Mouse (Mus musculus): ENCODE results near the gene Ipcef1. TPM values are rescaled to one million over a fixed set of nuclear protein-coding genes. Genes with fewer than 3 reads are reported as not detected.

The Ipcef1 gene
- polyA plus RNA-seq, 1 experiment from 2014 or later, result 0.69 TPM

GRCm38 (mm10) chr10:6936671-6937425 is 115.4 kb downstream of the Ipcef1 start:
- H3K4me3 ChIP-seq, result no peak overlapping the region
- H3K36me3 ChIP-seq, result no peaks in the 10 kb centered on the region
- no peaks in the 10 kb centered on the region for H3K27me3 ChIP-seq
- H3K4me2 ChIP-seq, result no peak overlapping the region
- no peak overlapping the region for H3K9ac ChIP-seq
- WGBS, result 81% methylated on average over 4 of the region's 4 CpGs
- ATAC-seq (ENCODE audit: low FRiP score), result no peak
- H3K27ac ChIP-seq, result no peak overlapping the region
- H3K4me1 ChIP-seq (replicated peaks), result no peaks in the 10 kb centered on the region
- H3K9me3 ChIP-seq, result no peaks in the 10 kb centered on the region

GRCm38 (mm10) chr10:6934776-6935175 is 117.5 kb downstream of the Ipcef1 start:
- no peak overlapping the region for H3K27ac ChIP-seq
- H3K4me2 ChIP-seq, result no peak overlapping the region
- no peak for ATAC-seq (ENCODE audit: low FRiP score)

GRCm38 (mm10) chr10:6930889-6931288 is 121.4 kb downstream of the Ipcef1 start:
- Histone ChIP-seq H3K27ac (no peak overlapping the region), H3K9me3 (no peaks in the 10 kb centered on the region), H3K4me3 (no peak overlapping the region), H3K9ac (no peak overlapping the region), H3K27me3 (no peaks in the 10 kb centered on the region), H3K4me1 (replicated peaks) (no peaks in the 10 kb centered on the region), H3K36me3 (no peaks in the 10 kb centered on the region), H3K4me2 (no peak overlapping the region)
- no peak for ATAC-seq (ENCODE audit: low FRiP score)
- 72% methylated on average over 2 of the region's 2 CpGs for WGBS

More at GRCm38 (mm10) chr10:6934776-6935175, 117.5 kb downstream of the Ipcef1 start:
- Histone ChIP-seq H3K9me3 (no peaks in the 10 kb centered on the region), H3K4me3 (no peak overlapping the region), H3K9ac (no peak overlapping the region), H3K4me1 (replicated peaks) (no peaks in the 10 kb centered on the region), H3K27me3 (no peaks in the 10 kb centered on the region), H3K36me3 (no peaks in the 10 kb centered on the region)
- 65% methylated on average over 3 of the region's 3 CpGs for WGBS

GRCm38 (mm10) chr10:6930398-6930797 is 121.9 kb downstream of the Ipcef1 start:
- H3K4me2 ChIP-seq, result no peak overlapping the region
- whole genome bisulfite sequencing, result 85% methylated on average over 1 of the region's 1 CpGs
- H3K9me3 ChIP-seq, result no peaks in the 10 kb centered on the region
- H3K27me3 ChIP-seq, result no peaks in the 10 kb centered on the region
- no peaks in the 10 kb centered on the region for H3K4me1 ChIP-seq (replicated peaks)
- H3K9ac ChIP-seq, result no peak overlapping the region
- ATAC-seq (ENCODE audit: low FRiP score), result no peak
- no peaks in the 10 kb centered on the region for H3K36me3 ChIP-seq
- H3K27ac ChIP-seq, result no peak overlapping the region
- H3K4me3 ChIP-seq, result no peak overlapping the region

GRCm38 (mm10) chr10:6928905-6929304 is 123.4 kb downstream of the Ipcef1 start:
- H3K36me3 ChIP-seq, result no peaks in the 10 kb centered on the region
- no peaks in the 10 kb centered on the region for H3K27me3 ChIP-seq
- no peak overlapping the region for H3K27ac ChIP-seq
- no peaks in the 10 kb centered on the region for H3K4me1 ChIP-seq (replicated peaks)
- no peak overlapping the region for H3K4me2 ChIP-seq
- H3K9ac ChIP-seq, result no peak overlapping the region
- no peak for ATAC-seq (ENCODE audit: low FRiP score)
- no peaks in the 10 kb centered on the region for H3K9me3 ChIP-seq
- WGBS, result 54% methylated on average over 1 of the region's 1 CpGs
- no peak overlapping the region for H3K4me3 ChIP-seq

GRCm38 (mm10) chr10:6927600-6928223 is 124.6 kb downstream of the Ipcef1 start:
- no peak for ATAC-seq (ENCODE audit: low FRiP score)
- H3K4me1 ChIP-seq (replicated peaks), result no peaks in the 10 kb centered on the region
- no peak overlapping the region for H3K4me3 ChIP-seq
- H3K27me3 ChIP-seq, result no peaks in the 10 kb centered on the region
- H3K27ac ChIP-seq, result no peak overlapping the region
- H3K9ac ChIP-seq, result no peak overlapping the region
- H3K9me3 ChIP-seq, result no peaks in the 10 kb centered on the region
- no peak overlapping the region for H3K4me2 ChIP-seq
- 85% methylated on average over 4 of the region's 4 CpGs for WGBS
- H3K36me3 ChIP-seq, result no peaks in the 10 kb centered on the region

- Histone ChIP-seq H3K27ac (no peak overlapping the region), H3K9me3 (no peaks in the 10 kb centered on the region), H3K9ac (no peak overlapping the region), H3K36me3 (no peaks in the 10 kb centered on the region), H3K27me3 (no peaks in the 10 kb centered on the region), H3K4me3 (no peak overlapping the region), H3K4me2 (no peak overlapping the region), H3K4me1 (replicated peaks) (no peaks in the 10 kb centered on the region)
- WGBS, result 86% methylated on average over 2 of the region's 2 CpGs
- no peak for ATAC-seq (ENCODE audit: low FRiP score)
Measured at GRCm38 (mm10) chr10:6926724-6927123, 125.6 kb downstream of the Ipcef1 start.

- H3K9ac ChIP-seq, result no peak overlapping the region
- H3K9me3 ChIP-seq, result no peaks in the 10 kb centered on the region
- H3K4me1 ChIP-seq (replicated peaks), result peaks cover 11% of the 10 kb centered on the region
- peak overlapping the region; percentile 6 for H3K4me2 ChIP-seq
- no peak overlapping the region for H3K4me3 ChIP-seq
- H3K27ac ChIP-seq, result peak overlapping the region; percentile 69
- ATAC-seq (ENCODE audit: low FRiP score), result peak; percentile 85
- 10% methylated on average over 6 of the region's 6 CpGs for WGBS
- H3K36me3 ChIP-seq, result no peaks in the 10 kb centered on the region
- H3K27me3 ChIP-seq, result no peaks in the 10 kb centered on the region
Measured at GRCm38 (mm10) chr10:6916545-6917257, 135.6 kb downstream of the Ipcef1 start.

GRCm38 (mm10) chr10:6915991-6916390 is 136.3 kb downstream of the Ipcef1 start:
- Histone ChIP-seq H3K4me3 (no peak overlapping the region), H3K9me3 (no peaks in the 10 kb centered on the region), H3K36me3 (no peaks in the 10 kb centered on the region), H3K27me3 (no peaks in the 10 kb centered on the region), H3K27ac (0 out of 2 replicates have a peak overlapping the region, but pooled peaks have one; percentile 25), H3K4me1 (replicated peaks) (peaks cover 11% of the 10 kb centered on the region), H3K9ac (no peak overlapping the region), H3K4me2 (no peak overlapping the region)
- WGBS, result 46% methylated on average over 1 of the region's 1 CpGs
- no peak for ATAC-seq (ENCODE audit: low FRiP score)

GRCm38 (mm10) chr10:6909763-6910162 is 142.5 kb downstream of the Ipcef1 start:
- H3K27me3 ChIP-seq, result no peaks in the 10 kb centered on the region
- no peaks in the 10 kb centered on the region for H3K4me1 ChIP-seq (replicated peaks)
- no peaks in the 10 kb centered on the region for H3K9me3 ChIP-seq
- H3K27ac ChIP-seq, result no peak overlapping the region
- no peak overlapping the region for H3K9ac ChIP-seq
- ATAC-seq (ENCODE audit: low FRiP score), result no peak
- no peaks in the 10 kb centered on the region for H3K36me3 ChIP-seq
- 54% methylated on average over 2 of the region's 2 CpGs for WGBS
- no peak overlapping the region for H3K4me2 ChIP-seq
- H3K4me3 ChIP-seq, result no peak overlapping the region

- no peak overlapping the region for H3K4me3 ChIP-seq
- H3K4me2 ChIP-seq, result no peak overlapping the region
- WGBS, result 91% methylated on average over 3 of the region's 3 CpGs
- no peaks in the 10 kb centered on the region for H3K27me3 ChIP-seq
- H3K9ac ChIP-seq, result no peak overlapping the region
- no peaks in the 10 kb centered on the region for H3K36me3 ChIP-seq
- H3K4me1 ChIP-seq (replicated peaks), result no peaks in the 10 kb centered on the region
- no peak for ATAC-seq (ENCODE audit: low FRiP score)
- no peak overlapping the region for H3K27ac ChIP-seq
- no peaks in the 10 kb centered on the region for H3K9me3 ChIP-seq
Measured at GRCm38 (mm10) chr10:6901819-6902393, 150.4 kb downstream of the Ipcef1 start.

- 85% methylated on average over 4 of the region's 4 CpGs for WGBS
- no peak overlapping the region for H3K4me2 ChIP-seq
- no peak for ATAC-seq (ENCODE audit: low FRiP score)
- no peaks in the 10 kb centered on the region for H3K27me3 ChIP-seq
- no peaks in the 10 kb centered on the region for H3K4me1 ChIP-seq (replicated peaks)
- H3K36me3 ChIP-seq, result no peaks in the 10 kb centered on the region
- H3K9me3 ChIP-seq, result no peaks in the 10 kb centered on the region
- no peak overlapping the region for H3K9ac ChIP-seq
- H3K4me3 ChIP-seq, result no peak overlapping the region
- no peak overlapping the region for H3K27ac ChIP-seq
Measured at GRCm38 (mm10) chr10:6900126-6900525, 152.2 kb downstream of the Ipcef1 start.

Data from hindbrain, embryonic 13.5 days (tissue).